Mouse (Mus musculus) stomach, embryonic 14.5 days (tissue): ENCODE results near the gene Depdc5. TPM values are rescaled to one million over a fixed set of nuclear protein-coding genes. Genes with fewer than 3 reads are reported as not detected.

ENCODE experiments used
- ATAC-seq: fragments of 200-750 bp; cut with Nextera tagmentation; 2 replicates; pipeline ENCODE4 v1.8.0; 2017; ENCODE audit warnings: low read depth, moderate TSS enrichment; ENCODE audit not compliant: insufficient number of reproducible peaks, insufficient read depth, low FRiP score
- H3K27ac ChIP-seq: fragments of 300-500 bp; sonication (generic); 2 replicates; pipeline ENCODE4 v1.5.1; 2014; ENCODE audit warnings: mild to moderate bottlenecking, low read length, moderate library complexity, mixed read lengths
- H3K27me3 ChIP-seq: fragments of 300-500 bp; sonication (generic); 2 replicates; pipeline ENCODE4 v1.6.1; 2014; ENCODE audit warnings: low read length, control low read depth, mixed read lengths; ENCODE audit not compliant: control insufficient read depth, insufficient read depth
- H3K36me3 ChIP-seq: fragments of 300-500 bp; sonication (generic); 2 replicates; pipeline ENCODE4 v1.6.1; 2014; ENCODE audit warnings: mild to moderate bottlenecking, control low read depth, low read length, moderate library complexity, mixed read lengths; ENCODE audit not compliant: control insufficient read depth, insufficient read depth
- H3K4me1 ChIP-seq: fragments of 300-500 bp; sonication (generic); 2 replicates; pipeline ENCODE4 v1.6.1; 2014; ENCODE audit warnings: low read length, control low read depth, mixed read lengths; ENCODE audit not compliant: control insufficient read depth, insufficient read depth
- H3K4me2 ChIP-seq: fragments of 300-500 bp; sonication (generic); replicated peaks from 2 replicates; pipeline ENCODE4 v1.6.1; 2014; ENCODE audit warnings: low read depth, low read length, control low read depth
- H3K4me3 ChIP-seq: fragments of 300-500 bp; sonication (generic); 2 replicates; pipeline ENCODE4 v1.5.1; 2014; ENCODE audit warnings: low read depth, low read length, control low read depth
- H3K9ac ChIP-seq: fragments of 300-500 bp; sonication (generic); replicated peaks from 2 replicates; pipeline ENCODE4 v1.6.1; 2014; ENCODE audit warnings: low read depth, mild to moderate bottlenecking, control low read depth, low read length, moderate library complexity, mixed read lengths
- H3K9me3 ChIP-seq: fragments of 300-500 bp; sonication (generic); 2 replicates; pipeline ENCODE4 v1.6.1; 2016; ENCODE audit warnings: low read depth, low read length, control low read depth; ENCODE audit not compliant: control insufficient read depth
- WGBS: fragments of 180-500 bp; shearing (Covaris S2); extraction: QIAGEN DNeasy Blood & Tissue Kit; methylation state at CpG from one replicate; pipeline ENCODE4 v1.1.7; 2014; 5-methylcytosine and 5-hydroxymethylcytosine counted together
- polyA plus RNA-seq: library from polyadenylated mRNA; unstranded; fragments of >200 nt; fragmentation: Nextera tagmentation; extraction: Ambion mirVana; gene quantifications from 2 replicates; pipeline ENCODE4 v1.2.1, GENCODE M21; 2014

Depdc5 gene
- polyA plus RNA-seq, 1 experiment from 2014 or later = 25.4 TPM

DNA sequence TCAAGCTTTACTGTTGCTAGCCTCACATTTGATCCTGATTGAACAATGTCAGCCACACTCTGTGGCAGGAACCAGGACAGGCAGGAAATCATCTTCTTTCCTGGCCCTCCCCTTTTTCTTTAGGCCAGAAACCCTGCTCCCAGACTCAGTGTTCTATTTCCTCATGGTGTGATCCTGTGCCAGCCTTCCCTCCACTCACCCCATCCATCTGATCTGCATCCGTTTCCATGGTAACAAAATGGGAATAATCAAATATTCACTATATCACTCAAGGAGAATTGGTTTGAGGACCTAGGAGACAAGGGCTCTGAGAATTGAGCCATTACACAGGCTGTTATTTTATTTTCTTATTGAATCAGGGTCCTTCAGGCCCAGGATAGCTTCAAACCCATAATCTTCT, 133.1 kb downstream of the Depdc5 start:
- H3K4me1 ChIP-seq = no peaks in the 10 kb centered on the region
- no peak overlapping the region for H3K4me2 ChIP-seq
- no peaks in the 10 kb centered on the region for H3K36me3 ChIP-seq
- no peaks in the 10 kb centered on the region for H3K27me3 ChIP-seq
- ATAC-seq = no peak
- H3K9me3 ChIP-seq = no peaks in the 10 kb centered on the region
- no peak overlapping the region for H3K9ac ChIP-seq
- H3K4me3 ChIP-seq = no peak overlapping the region
- no peak overlapping the region for H3K27ac ChIP-seq
- WGBS = 84% methylated on average over 1 of the region's 1 CpGs

DNA sequence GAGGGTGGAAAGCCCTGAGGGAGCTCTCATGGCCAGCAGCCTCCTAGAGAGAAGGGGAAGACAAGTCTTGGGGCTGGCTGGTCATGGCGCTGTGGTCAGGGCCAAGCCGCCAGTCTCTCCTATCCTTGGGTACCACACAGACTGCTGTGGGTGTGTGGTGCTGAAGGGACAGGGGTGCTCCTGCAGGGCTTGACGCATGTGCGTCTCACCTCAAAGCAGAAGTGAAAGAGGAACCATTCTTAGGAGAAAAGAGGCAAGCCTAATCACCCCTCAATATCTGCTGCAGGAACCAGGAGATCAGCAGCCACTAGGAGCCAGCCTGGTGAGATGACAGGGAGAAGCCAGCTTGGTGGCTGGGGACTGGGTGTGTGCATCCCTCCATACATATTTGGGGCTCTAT, 134.2 kb downstream of the Depdc5 start:
- no peak for ATAC-seq
- Histone ChIP-seq H3K4me2 (no peak overlapping the region), H3K4me1 (no peaks in the 10 kb centered on the region), H3K36me3 (no peaks in the 10 kb centered on the region), H3K9ac (no peak overlapping the region), H3K27me3 (no peaks in the 10 kb centered on the region), H3K4me3 (no peak overlapping the region), H3K27ac (no peak overlapping the region), H3K9me3 (no peaks in the 10 kb centered on the region)
- WGBS = 30% methylated on average over 4 of the region's 4 CpGs

DNA sequence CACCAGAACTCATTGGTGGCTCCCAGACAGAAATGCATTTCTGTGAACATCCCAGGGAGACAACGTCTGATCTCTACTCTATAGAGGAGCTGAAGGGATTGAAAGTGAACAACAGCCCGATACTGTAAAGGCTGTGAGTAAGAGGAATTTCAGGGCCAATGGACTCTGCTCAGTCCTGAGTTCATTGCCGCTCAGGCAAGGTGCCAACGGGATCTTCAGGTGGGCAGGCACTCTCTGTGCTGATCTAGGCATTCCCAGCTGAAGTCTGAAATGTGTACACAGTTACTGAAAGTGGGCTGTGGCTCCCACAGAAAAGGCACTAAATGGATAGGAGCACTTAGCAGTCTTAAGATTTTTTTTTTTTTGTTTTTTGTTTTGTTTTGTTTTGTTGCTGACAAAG, 135.3 kb downstream of the Depdc5 start:
- H3K36me3 ChIP-seq = no peaks in the 10 kb centered on the region
- H3K27ac ChIP-seq = no peak overlapping the region
- H3K4me3 ChIP-seq = no peak overlapping the region
- WGBS = 74% methylated on average over 4 of the region's 4 CpGs
- H3K9ac ChIP-seq = no peak overlapping the region
- ATAC-seq = no peak
- no peaks in the 10 kb centered on the region for H3K27me3 ChIP-seq
- no peak overlapping the region for H3K4me2 ChIP-seq
- no peaks in the 10 kb centered on the region for H3K4me1 ChIP-seq
- H3K9me3 ChIP-seq = no peaks in the 10 kb centered on the region

- Histone ChIP-seq H3K4me2 (no peak overlapping the region), H3K9me3 (no peaks in the 10 kb centered on the region), H3K4me3 (no peak overlapping the region), H3K4me1 (no peaks in the 10 kb centered on the region), H3K36me3 (no peaks in the 10 kb centered on the region), H3K9ac (no peak overlapping the region), H3K27me3 (no peaks in the 10 kb centered on the region), H3K27ac (no peak overlapping the region)
- no peak for ATAC-seq
- WGBS = 67% methylated on average over 5 of the region's 5 CpGs
Observed at GRCm38 (mm10) chr5:33001111-33001510, 137.6 kb downstream of the Depdc5 start.

DNA sequence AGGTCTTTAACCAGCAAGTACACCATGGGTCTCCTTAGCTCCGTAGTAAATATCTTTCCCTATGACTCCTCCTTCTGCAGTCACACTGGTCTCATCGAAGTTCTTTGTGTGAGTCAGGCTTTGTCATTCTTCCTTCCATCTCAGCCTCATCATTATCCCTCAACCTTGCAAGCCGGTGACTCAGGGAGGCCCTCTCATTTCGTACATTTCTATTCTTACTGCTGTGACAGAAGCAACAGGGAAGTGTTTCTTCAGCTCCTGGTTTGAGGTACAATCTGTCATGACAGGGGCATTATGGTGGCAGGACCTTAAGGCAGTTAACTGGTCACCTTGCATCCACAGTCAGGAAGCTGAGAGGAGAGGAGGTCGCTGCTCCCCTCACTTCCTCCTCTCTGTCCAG, 139.3 kb downstream of the Depdc5 start:
- no peaks in the 10 kb centered on the region for H3K9me3 ChIP-seq
- no peaks in the 10 kb centered on the region for H3K36me3 ChIP-seq
- H3K4me3 ChIP-seq = no peak overlapping the region
- H3K4me2 ChIP-seq = no peak overlapping the region
- H3K27ac ChIP-seq = no peak overlapping the region
- no peak overlapping the region for H3K9ac ChIP-seq
- H3K4me1 ChIP-seq = no peaks in the 10 kb centered on the region
- ATAC-seq = no peak
- no peaks in the 10 kb centered on the region for H3K27me3 ChIP-seq
- WGBS = 89% methylated on average over 5 of the region's 5 CpGs

DNA sequence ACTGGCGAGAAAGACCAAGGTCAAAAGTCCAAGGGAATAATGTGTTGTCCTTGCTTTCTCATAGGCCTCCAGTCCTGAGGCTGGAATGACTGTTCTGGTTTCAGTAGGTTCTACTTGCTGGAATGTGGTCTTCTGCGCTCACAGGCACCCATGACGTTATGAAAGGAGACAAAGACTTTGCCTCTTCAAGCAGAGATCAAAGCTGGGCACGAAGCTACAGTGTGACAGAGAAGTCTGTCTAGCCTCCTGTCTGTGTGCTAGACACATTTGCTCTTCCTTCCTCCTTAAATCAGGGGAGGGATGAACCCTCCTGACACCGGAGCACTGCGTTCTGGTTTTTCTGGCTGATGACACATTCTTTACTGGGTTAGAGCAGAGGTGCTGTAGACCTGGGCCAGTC, 140.0 kb downstream of the Depdc5 start:
- WGBS = 64% methylated on average over 6 of the region's 6 CpGs
- Histone ChIP-seq H3K9ac (no peak overlapping the region), H3K4me2 (no peak overlapping the region), H3K36me3 (no peaks in the 10 kb centered on the region), H3K9me3 (no peaks in the 10 kb centered on the region), H3K4me3 (no peak overlapping the region), H3K27me3 (no peaks in the 10 kb centered on the region), H3K4me1 (no peaks in the 10 kb centered on the region), H3K27ac (no peak overlapping the region)
- ATAC-seq = no peak

DNA sequence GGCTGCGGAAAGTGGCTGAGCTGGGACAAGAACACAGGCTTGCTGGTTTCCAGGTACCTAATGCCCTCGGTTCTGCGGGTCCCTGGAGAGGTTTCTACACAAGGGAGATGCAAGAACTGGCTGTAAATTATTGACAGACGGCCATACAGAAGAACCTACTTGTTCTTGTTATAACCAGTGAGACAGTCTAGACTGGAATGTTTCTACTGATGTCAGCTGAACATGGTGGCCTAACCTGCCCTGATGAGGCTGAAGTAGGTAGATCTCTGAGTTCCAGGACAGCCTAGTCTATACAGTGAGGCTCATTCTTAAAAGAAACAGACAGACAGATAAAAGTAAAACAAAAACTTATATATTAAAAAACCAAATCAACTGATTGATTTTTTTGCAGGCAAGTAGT, 140.6 kb downstream of the Depdc5 start:
- Histone ChIP-seq H3K4me3 (no peak overlapping the region), H3K4me2 (no peak overlapping the region), H3K27ac (no peak overlapping the region), H3K36me3 (no peaks in the 10 kb centered on the region), H3K4me1 (no peaks in the 10 kb centered on the region), H3K27me3 (no peaks in the 10 kb centered on the region), H3K9ac (no peak overlapping the region), H3K9me3 (no peaks in the 10 kb centered on the region)
- WGBS = 62% methylated on average over 4 of the region's 4 CpGs
- no peak for ATAC-seq

DNA sequence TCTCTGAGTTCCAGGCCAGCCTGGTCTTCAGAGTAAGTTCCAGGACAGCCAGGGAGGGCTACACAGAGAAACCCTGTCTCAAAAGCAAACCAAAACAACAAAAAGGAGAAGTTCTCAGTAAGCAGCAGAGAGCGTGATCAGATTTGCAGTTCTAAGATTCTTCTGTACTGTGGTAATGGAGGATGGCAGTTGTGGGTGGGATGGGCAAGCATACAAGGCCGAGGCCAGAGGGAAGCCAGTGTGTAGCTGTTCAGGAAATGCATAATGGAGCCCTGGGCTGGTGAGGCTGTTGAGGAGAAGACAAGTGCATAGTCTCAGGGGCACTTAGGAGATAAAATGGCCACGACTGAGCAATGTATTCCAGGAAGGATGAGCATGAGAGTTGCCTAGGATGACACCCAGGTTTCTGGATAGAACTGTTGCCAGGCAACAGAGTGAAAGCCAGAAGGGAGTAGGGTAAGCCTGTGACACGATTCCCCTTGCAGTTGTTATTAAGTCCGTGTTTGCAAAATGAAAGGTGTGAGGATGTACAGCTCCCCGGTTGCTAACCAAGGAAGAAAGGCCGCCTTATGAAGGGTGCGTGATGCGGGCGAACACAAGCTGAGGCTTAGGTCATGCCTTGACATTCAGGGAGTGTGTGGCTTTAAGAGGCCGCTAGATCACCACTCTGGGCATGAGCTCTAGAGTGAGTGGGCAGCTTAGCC, 142.1 kb downstream of the Depdc5 start:
- H3K4me1 ChIP-seq = no peaks in the 10 kb centered on the region
- H3K27me3 ChIP-seq = no peaks in the 10 kb centered on the region
- H3K4me2 ChIP-seq = no peak overlapping the region
- no peak overlapping the region for H3K9ac ChIP-seq
- H3K27ac ChIP-seq = no peak overlapping the region
- H3K36me3 ChIP-seq = no peaks in the 10 kb centered on the region
- no peaks in the 10 kb centered on the region for H3K9me3 ChIP-seq
- 76% methylated on average over 11 of the region's 11 CpGs for WGBS
- no peak overlapping the region for H3K4me3 ChIP-seq
- ATAC-seq = no peak

DNA sequence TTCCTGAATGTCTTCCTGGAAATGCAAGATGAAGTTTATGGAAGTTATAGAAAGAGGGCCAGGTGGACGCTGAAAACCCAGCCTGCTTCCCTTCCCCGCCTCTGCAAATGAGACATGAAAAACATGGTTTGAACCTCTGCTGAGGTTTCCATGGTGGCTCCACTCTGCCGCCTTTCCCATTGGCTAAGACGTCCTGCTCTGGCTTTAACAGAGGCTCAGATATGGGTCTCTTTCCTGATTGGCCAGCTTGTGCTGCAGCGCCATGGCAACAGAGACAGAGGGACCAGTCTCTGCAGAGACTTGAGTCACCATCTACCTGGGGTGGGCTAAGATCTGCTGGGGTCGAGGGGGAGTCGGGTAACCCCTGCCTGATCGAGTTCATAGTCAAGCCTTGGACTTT, 143.2 kb downstream of the Depdc5 start:
- WGBS = 34% methylated on average over 8 of the region's 8 CpGs
- Histone ChIP-seq H3K4me3 (no peak overlapping the region), H3K27ac (no peak overlapping the region), H3K36me3 (no peaks in the 10 kb centered on the region), H3K9ac (no peak overlapping the region), H3K4me1 (peaks cover 4% of the 10 kb centered on the region; the same call in 1 of the 2 replicates), H3K27me3 (no peaks in the 10 kb centered on the region), H3K9me3 (no peaks in the 10 kb centered on the region), H3K4me2 (no peak overlapping the region)
- ATAC-seq = no peak
